Mouse (Mus musculus) heart, adult 2 months (tissue): ENCODE results near the gene Vsig10.

Experiments used
- CTCF ChIP-seq: fragments of 200-600 bp; IDR thresholded peaks from 2 replicates; pipeline ENCODE4 v1.8.1; 2022; ENCODE audit warnings: antibody characterized with exemption, mild to moderate bottlenecking, moderate library complexity
- EP300 ChIP-seq: fragments of 200-500 bp; IDR thresholded peaks from 2 replicates; pipeline ENCODE4 v1.6.1; 2011; ENCODE audit warnings: low read depth, low read length, control low read depth; ENCODE audit not compliant: insufficient read depth
- POLR2A ChIP-seq: fragments of 200-500 bp; IDR thresholded peaks from 2 replicates; pipeline ENCODE4 v1.6.1; 2011; ENCODE audit warnings: mild to moderate bottlenecking, low read depth, low read length, control low read depth; ENCODE audit not compliant: insufficient read depth

- TF ChIP-seq CTCF (no peak), POLR2A (no peak), EP300 (no peak)
Observed at GRCm38 (mm10) chr5:117340081-117340480, 21.2 kb downstream of the Vsig10 start.
